Mouse (Mus musculus) C2C12 (cell line): ENCODE measurements around the gene Dazap2.

Experiments
- CTCF ChIP-seq: IDR thresholded peaks from one replicate; pipeline ENCODE4 v1.5.1; 2011; ENCODE audit not compliant: control insufficient read depth, insufficient read depth, insufficient read length
- MAX ChIP-seq: IDR thresholded peaks from one replicate; pipeline ENCODE4 v1.6.1; 2011; ENCODE audit warnings: mild to moderate bottlenecking, control low read depth
- MYOD1 ChIP-seq: IDR thresholded peaks from one replicate; pipeline ENCODE4 v1.6.1; 2011; ENCODE audit warnings: low read depth; ENCODE audit not compliant: control insufficient read depth, insufficient read length

DNA sequence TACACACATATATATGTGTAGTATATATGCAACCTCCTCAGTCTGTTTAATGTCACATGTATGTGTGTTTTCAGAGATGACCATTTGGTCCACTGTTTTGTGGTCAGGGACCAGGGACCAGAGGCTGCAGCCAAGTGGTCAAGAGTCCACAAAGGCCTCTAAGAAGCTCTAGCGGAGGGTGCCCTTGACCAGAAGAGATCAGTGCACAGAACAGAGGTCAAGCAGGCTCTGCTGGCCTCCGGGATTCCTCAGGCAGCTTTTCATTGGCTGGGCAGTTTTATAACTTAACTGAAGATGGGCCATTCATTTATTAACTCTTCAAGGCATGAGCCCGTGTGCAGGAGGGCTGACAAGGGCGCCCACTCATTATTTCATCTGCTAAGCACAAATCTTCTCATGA, 28.0 kb upstream of the Dazap2 start:
- TF ChIP-seq MAX (no peak), MYOD1 (no peak), CTCF (no peak)
